Mouse (Mus musculus): Measurements from ENCODE around the gene Nxf7. TPM values are rescaled to one million over a fixed set of nuclear protein-coding genes. Genes with fewer than 3 reads are reported as not detected.

Nxf7 gene
- polyA plus RNA-seq (2017; shearing (Covaris generic)), result 0.35 TPM

GRCm38 (mm10) chrX:135598677-135599076 lies at the start of gene Nxf7:
TSS of gene Nxf7 (minus strand) at chrX:135598777.

GRCm38 (mm10) chrX:135627605-135628004 lies 29.0 kb upstream of the Nxf7 start, which contains the start of gene Prame:
TSS of gene Prame (minus strand) at chrX:135627705.

Other genes with a start within 250 kb of the Nxf7 start
- not detected for gene Gm5128, start 225.5 kb downstream of the Nxf7 start, polyA plus RNA-seq (2017; shearing (Covaris generic))
- gene Gm7903, start 164.9 kb downstream of the Nxf7 start, polyA plus RNA-seq (2017; shearing (Covaris generic)), result not detected
- not detected for gene AV320801, start 104.2 kb downstream of the Nxf7 start, polyA plus RNA-seq (2017; shearing (Covaris generic))
- not detected for gene Prame, start 28.9 kb upstream of the Nxf7 start, polyA plus RNA-seq (2017; shearing (Covaris generic))
- 0.22 TPM for gene Tcp11x2, start 95.0 kb upstream of the Nxf7 start, polyA plus RNA-seq (2017; shearing (Covaris generic))
- gene Tmsb15a, start 126.5 kb upstream of the Nxf7 start, polyA plus RNA-seq (2017; shearing (Covaris generic)), result not detected
- gene Armcx5, start 144.0 kb upstream of the Nxf7 start, polyA plus RNA-seq (2017; shearing (Covaris generic)), result 19.3 TPM
- 53.9 TPM for gene Gprasp1, start 144.0 kb upstream of the Nxf7 start, polyA plus RNA-seq (2017; shearing (Covaris generic))
- gene Bhlhb9, start 198.8 kb upstream of the Nxf7 start, polyA plus RNA-seq (2017; shearing (Covaris generic)), result 40.3 TPM
- gene Gprasp2, start 240.3 kb upstream of the Nxf7 start, polyA plus RNA-seq (2017; shearing (Covaris generic)), result 27.4 TPM

Data from inflammation-experienced regulatory T-cells, adult 16 weeks (primary cell).